Mouse (Mus musculus) urinary bladder, postnatal 36 days (tissue): ENCODE measurements around the gene Timp4.
A peak's percentile ranks its signal among the peaks of the same experiment; 100 is the strongest.

Experiments
- DNase-seq, 2 experiments: peaks; one replicate each; pipeline ENCODE4 v3.0.0; 2022; ENCODE audit warnings: low spot score in 2 of 2, mixed read lengths in 1 of 2

The Timp4 gene

DNA sequence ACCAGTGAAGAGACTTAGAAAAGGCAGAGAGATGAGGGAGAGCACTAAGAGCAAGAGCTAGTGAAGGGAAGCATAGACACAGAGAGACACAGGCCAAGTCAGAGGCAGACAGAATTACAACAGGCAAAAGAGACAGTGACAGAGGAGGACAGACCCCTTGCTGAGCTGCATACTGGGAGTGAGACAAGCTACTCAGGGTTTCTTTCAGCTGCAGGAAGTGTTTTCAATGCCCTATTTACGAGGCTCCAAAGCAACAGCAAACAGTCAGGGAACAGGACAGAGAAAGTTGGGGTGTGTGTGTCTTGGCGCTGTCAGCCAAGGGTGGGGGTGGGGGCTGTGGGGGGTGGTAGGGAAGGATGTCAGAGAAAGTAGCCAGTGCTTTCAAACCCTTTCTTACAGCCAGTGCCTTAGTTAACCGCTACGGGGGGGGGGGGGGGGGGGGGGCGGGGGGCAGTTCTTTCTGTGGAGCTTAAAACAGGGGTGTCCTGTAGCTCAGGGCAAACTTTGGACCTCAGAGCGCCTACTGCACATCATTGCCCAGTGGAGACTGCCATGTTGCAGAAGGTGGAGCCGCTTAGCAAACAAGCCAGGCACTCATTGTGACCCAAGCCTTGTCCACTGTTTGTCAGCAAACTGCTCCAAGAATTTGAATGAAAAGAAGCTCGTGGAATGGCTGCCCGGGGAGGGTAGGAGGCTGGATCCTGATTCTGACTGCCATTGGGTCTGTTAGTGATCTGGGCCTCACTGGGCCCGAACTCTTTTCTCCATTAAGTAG lies at the start of gene Timp4:
TSS of gene Timp4 (minus strand) at position 107 of the 775 bp plus-strand sequence.
- no peak for DNase-seq

DNA sequence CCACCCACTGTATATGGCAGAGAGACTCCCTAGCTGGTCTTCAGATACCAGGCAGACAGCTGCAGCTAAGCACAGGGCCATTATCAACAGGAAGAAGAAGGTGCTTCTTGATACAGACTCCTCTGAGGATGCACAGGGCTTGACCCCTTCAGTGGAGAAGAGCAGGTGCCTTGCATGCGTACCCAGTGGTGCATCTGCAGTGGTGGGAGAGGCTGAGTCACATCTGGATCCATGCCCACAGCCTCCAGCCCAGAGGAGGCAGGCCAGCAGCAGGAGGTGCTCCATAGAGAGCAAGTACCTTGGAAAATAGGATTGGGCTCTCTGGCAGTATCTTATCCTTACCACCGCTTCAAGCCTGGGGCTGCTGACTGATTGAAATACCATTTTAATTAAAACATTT lies 41.9 kb upstream of the Timp4 start:
- no peak for DNase-seq

DNA sequence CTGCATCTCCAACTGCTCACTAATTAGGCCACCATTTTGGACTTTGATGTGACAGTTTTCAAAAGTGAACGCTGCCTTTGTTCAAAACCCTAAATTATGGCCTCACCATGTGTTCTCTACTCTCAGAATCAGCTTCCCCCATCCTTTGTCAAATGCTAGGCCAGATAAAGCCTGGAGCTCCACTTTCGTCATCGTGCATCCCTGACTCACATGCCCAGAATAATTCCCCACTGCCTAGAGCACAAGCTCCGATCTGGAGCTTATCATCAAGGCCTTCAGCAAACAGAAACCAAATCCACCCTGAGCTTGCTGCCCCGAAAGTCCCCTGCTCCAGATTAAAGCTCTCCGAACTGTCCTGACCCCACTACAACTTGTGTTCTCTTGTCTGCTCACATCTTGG lies 40.6 kb upstream of the Timp4 start:
- no peak for DNase-seq

DNA sequence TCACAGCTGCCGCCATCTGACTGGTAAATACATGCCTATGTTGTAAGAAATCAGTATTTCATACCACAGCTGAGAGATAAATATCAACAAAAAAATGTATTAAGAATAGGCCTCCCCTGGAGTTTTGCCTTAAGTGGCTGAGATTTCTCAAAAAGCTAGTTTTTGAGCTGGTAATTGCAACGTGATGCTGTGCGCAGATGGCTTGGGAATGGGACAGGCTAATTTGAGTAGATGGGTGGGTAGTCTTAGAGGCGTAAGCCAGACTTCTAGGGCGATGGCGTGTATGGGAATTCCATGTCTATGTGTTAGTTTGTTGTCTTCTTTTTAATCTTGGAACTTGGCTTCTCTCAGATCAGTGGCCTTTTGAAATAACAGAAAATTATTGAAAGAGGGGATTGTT lies 39.8 kb upstream of the Timp4 start:
- DNase-seq: no peak

DNA sequence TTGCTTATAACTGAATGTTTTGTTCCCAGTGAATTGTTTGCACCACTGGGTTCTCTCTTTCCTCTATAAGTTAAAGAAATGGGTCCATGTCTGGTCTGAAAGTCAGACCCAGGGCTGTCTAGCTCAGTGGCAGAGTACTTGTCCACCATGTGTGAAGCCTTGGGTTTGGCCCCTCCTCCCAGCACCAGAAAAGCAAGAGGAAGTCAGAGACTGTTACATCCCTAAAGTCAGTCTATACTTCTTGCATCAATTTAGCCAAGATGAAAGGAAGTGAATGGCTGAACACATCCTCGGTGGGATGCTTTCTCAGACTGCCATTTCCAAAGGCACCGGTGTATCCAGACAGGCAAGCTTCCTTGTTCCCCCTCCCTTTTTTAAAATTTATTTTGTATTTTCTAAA lies 39.1 kb upstream of the Timp4 start:
- DNase-seq: no peak

DNA sequence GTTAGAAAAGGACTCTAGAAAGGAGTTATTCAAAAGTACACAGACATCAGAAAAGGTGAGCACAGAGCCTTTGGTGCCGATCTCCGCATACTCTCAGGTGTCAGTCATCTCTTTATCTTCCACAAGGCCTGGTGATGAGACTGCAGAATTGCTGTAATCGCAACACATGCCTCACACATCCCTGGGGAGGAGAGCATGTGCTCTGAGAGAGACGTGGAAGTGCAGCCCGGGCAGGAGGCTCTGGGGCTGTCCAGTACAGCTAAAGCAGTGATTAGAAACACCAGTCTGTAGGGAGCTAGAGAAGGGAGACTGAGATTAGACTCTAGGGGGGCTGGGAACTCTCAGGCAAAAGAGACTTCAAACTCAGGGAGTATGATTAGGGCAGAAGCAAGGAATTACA lies 38.6 kb upstream of the Timp4 start:
- no peak for DNase-seq

DNA sequence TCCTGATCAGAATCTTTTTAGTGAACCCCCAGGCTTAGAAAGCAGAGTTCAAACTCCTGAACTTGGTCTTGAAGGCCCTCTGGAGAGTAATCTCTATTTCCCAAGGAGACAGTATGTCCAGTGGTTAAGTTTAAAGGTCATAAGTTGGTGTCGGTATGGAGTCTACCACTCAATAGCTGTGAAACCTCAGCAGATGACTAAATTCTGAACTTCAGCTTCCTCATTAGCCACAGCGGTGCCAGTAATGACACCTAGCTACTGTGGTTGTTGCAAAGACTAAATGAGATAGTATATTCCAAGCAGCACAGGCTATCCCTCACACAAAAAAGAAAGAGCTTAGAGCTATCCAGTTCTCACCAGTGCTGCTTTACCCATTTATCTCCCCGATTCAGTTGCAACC lies 36.2 kb upstream of the Timp4 start:
- DNase-seq: no peak

DNA sequence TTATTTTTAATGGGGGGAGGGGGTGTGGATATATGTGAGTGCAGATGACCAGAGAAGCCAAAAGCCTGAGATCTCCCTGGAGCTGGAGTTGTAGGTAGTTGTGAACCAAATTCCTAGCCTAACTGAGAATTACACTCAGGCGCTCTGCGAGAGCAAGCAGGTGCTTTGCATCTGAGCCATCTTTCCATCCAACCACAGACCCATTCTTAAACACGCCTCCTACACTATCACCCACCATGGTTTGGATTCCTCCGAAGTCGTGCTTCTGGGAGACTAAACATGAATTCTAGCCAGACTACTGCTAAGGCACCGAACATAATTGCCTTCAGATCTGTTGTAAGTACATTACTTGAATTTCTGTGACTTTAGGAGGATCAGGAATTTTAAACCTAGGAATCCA lies 34.4 kb upstream of the Timp4 start:
- DNase-seq: no peak

DNA sequence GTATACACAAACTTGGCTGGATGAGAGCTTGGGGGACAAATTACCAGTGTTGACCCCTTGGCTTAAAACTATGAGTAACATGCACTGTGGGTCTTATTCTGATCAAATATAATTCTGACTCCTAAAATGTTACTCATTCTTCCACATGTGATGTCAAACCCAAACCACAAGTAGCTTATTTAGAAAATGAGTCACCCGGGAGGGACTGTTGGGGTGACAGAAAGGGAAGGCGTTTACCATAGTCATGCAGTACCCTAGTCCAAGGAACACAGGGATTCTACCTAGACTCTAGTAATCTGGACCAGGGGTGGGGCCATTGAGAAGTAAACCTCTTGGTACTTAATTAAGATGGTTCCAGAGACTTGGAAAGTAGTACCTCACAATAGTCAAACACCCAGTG lies 32.1 kb upstream of the Timp4 start:
- no peak for DNase-seq

DNA sequence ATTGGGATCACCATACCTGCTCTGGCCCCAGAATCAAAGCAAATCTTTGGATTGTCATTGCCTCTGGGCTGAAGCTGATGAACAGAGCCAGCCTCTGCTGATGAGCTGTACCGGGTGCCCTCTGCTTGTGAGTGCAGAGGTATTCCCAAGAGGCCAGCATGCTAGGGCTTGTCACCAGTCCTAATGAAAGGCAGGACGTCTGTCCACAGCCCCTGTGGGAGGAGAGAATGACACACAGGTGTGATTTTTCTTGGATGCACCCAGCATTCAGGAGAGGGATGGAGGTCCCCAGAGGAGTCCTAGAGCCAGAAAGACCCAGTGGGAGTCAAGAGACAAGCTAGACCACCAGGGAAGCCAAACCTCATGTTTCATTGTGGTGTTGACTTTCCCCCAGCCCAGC lies 27.6 kb upstream of the Timp4 start:
- DNase-seq: no peak

DNA sequence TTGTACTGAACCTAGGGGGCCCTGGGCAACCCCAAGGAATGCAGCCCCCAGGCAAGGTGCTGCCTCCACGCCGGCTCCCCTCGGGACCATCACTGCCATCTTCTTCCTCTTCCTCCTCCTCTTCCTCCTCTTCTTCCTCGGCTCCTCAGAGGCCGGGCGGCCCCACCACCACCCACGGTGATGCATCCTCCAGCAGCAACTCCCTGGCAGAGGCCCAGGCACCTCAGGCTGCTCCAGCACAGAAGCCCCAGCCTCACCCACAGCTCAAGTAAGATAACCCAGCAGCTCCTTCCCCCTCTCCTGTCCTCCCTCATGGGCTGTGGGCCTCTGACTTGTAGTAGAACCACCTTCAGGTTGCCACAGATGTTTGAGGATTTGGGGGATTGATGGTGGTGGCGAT lies 26.1 kb upstream of the Timp4 start:
- no peak for DNase-seq

DNA sequence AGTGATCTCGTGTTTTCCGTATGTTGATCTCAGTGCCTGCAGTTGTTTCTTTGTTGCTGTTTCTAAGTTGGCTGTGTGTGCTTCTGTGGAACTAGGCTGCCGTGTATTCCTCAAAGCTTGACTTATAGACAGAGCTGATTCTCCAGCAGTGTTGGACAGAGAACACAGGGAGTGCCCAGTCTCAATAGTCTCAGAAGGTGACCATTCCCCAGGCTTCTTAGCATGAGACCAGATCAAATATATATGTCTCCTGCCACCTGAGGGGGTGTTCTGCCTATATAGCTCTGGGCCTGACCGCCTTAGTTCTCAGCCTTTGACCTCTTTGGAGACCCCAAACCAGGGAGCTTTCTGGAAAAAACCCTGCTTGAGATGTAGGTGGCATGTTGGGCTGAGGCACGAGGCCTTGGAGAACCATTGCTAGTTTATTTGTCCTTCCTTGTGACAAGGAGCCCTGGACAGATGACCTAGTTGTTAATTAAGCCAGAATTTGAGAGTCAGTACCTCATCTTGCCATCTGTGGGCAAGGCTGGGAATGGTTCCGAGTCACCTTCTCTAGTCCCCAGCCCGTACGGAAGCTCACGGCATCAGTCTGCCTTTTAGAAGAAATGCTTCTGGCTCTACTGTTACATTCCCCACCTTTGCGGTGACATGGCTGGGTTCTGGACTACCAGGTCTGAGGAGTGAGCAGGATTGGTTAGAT lies 23.3 kb upstream of the Timp4 start:
- no peak for DNase-seq

DNA sequence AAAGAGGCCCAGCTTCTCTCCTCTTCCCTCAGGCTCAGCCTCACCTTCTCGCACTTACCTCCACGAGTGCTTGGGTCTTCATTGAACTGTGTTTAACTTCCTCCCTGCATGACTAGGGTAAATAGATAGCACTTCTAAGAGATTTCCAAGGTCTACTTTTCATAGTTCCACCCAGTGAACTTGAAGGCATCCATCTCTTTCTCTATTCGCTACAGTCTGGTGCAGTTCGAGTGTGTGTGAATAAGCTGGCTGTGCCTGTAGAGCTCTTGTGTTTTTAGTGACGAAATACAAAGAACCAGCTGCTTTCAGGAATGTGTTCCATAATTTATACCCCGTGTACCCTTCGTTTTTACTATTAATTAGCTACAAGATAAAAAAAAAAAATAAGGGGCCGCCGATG lies 22.7 kb upstream of the Timp4 start:
- DNase-seq: no peak

DNA sequence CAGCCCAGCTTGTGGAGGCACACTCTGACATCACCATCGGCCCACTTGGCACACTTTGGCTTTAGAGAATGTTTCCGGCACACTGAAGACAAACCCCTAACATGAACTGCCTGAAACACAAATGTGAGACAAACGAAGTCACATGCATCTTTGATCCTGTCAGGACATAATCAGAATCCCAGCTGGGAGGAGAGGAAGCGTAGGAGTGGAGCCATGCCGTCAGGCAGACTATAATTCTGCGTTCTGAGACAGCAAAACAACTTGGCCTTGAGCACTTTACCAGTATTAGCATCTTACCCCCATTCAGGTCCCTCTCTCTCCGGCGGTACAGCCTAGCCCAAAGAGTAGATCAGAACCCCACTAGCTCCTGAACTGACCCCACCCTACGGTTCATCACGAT lies 21.3 kb upstream of the Timp4 start:
- no peak for DNase-seq

DNA sequence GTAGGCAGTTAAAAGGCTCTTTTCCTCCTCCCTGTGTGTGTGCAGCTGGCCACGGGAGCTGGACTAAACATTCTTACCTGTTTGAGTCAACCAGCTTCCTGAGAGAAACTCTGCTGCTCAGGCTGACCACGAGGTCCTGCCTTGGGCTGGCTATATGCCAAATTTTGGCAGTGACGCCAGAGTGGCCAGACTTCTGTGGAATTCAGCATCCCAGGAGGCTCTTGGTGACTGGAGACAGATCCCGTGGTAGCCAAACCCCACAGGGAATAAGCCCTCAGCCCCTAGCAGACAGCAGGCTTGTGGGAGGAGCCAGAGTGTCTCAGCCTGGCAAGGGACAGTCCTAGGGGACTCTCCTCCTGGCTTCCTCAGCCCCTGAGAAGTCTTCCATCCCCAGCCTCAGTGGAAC lies 19.9 kb upstream of the Timp4 start:
- DNase-seq: peak in 1 of 2 experiments; percentile 70

DNA sequence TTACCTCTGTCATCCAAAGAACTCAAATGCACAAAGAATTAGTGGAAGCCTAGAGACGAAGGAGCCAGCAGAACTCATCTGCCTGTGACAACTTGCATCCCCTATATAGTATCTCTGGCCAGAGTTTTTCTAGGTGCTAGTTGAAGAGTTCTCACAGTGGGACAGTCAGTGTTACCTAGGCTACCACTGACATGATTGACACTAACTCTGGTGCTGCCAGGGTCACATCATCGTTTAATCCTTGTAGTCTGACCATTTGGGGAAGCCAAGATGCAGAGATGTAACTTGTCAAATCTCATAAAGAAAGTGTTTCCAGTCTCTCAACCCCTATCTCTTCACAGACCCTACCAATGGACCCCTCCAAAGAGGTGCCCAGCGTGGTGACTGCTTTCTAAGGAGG lies 19.3 kb upstream of the Timp4 start:
- DNase-seq: no peak

DNA sequence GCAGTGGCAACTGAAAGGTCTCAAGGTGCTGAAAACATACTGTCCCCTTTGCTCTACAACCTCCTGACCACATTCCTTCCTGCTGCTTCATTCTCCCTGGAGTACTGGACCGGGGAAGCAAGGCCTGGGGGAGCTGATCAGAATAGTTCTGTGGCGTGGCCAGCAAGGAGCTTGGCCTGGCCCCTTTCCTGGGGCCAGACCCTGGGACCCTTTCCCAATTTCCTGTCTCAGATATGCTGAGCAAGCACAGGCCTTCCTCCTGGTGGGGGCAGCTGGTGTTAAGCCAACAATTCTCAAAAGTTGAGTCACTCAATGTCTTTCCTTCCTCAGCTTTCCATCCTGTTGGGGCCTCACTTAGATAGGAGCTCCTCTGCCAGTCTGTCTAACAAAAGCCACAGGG lies 18.1 kb upstream of the Timp4 start:
- no peak for DNase-seq

DNA sequence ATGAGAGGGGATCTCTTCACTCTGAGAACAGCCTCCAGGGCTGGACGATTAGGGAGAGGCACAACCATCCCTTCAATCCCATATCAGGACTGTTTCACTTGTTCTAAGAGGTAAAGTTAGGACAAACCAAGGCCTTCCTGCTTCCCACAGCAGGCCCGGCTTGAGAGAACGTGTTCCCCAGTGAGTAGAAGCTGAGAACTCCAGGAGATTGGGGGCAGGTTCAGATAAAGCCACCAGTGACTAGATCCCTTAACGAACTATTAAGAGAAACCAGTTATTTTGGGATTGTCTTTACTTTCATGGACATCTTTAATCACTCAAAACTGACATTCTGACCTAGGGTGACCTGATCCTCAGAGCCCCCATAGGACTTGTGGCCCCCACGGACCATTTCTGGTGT lies 17.6 kb upstream of the Timp4 start:
- no peak for DNase-seq

DNA sequence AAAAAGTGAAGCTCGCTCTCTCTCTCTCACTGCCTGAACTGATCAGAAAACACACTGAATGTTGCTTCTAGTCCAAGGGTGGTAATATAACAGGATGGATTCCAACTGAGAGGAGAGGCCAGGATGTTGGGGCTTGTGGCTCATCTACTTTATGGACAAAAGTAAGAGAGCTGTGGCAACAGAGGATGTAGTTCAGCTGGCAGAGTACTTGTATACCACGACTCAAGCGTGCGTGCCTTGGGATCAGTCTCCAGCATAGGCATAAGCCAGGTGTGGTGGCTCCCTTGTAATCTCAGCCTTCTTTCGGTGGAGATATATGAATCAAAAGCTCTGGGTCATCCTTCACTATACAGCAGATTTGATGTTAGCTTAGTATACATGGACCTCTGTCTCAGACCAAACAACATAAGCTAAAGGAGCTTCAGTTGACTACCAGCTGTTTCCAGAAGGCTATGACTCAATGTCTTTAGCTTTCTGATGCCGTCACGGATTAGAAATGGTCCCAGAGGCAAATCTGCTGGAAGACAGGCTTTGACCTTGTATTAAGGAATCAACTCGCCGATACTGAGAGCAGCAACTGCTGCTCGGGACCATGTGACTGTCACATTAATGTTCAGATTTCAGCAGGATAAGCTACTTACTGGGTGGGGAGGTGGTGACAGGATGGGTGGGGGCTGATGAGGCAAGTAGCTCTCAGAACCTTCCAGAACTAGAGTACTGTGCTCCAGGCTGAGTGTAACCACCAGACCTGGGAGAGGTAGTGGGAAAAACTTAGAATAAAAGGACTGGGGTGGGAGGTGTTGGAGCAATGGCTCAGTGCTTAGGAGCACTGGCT lies 16.8 kb upstream of the Timp4 start:
- no peak for DNase-seq

DNA sequence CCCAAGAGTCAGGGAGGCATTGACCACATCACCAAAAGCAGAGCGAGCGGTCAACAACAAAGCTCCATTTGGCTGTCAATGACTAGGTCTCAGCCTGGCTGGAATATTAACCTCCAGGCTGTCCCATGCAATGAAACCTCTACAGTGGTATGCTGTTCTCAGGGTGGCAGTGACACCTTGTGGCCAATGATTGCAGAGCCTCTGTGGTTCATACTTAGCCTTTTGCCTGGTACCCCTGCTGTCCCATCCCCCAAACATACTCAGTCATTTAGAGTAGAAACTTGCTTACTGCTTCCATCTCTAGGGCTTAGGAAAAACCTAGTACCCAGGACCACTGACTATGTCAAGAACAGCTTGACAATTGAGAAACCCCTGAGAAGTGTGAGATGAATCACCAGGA lies 15.9 kb upstream of the Timp4 start:
- DNase-seq: peak; percentile 66 to 71

DNA sequence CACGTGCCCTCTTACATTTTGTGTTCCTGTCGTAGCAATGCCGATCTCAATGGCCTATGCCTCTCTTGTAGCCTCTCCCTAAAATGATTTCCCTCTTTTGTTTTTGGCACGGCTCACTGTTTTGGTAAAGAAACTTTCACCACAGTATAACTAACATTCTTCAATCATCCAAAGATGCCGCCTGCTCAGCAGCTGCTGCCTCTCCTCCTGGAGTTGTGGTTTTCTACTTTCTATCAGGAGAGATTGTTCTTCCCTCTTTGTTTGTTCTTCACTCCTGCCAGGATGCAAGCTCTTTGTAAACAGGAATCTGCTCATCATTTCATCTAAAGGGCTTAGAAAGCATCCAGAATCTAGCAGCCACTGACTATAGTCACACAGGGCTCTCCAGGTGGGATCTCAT lies 14.8 kb upstream of the Timp4 start:
- no peak for DNase-seq

DNA sequence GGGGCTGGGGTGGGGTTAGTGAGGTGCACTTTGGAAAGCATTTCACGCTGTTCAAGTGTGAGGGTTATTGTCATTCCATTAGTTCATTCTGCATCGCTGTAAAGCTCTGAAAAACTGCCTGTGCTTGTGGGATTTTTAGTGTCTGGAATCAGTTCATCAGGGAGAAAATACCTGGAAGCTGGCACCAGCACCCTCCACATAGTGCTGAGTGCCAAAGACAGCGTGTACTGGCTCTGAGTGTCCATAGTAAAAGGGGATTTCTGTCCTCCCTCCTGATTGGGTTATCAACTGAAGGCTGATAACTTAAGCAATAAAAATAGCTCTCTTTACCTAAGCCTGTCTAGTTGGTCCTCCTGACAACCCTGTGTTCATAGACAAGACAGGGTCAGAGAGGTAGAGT lies 8.5 kb upstream of the Timp4 start:
- DNase-seq: no peak

DNA sequence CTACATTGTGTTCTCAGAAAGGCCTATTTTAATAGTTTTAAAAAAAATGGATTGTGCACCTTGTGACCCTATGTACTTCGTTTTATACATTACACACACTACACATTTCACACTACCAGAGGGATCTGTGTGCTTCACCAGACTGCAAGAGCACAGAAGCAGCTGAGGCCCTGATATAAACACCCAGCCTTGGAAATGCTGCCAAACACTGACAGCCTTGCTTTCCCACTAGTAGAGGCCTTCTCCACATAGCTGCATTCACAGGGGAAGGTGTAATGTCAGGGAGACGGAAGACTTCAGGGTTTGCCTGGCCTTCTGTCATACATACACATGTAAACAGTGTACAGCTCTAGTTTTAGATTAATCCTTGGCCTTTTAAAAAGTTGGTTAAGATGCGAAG lies 3.2 kb upstream of the Timp4 start:
- DNase-seq: no peak
